Mouse (Mus musculus): Measurements from ENCODE around the gene Lamtor2. TPM values are rescaled to one million over a fixed set of nuclear protein-coding genes. Genes with fewer than 3 reads are reported as not detected.
A peak's percentile ranks its signal among the peaks of the same experiment; 100 is the strongest.

The Lamtor2 gene
- polyA plus RNA-seq, 1 experiment from 2014 or later = 137 TPM

DNA sequence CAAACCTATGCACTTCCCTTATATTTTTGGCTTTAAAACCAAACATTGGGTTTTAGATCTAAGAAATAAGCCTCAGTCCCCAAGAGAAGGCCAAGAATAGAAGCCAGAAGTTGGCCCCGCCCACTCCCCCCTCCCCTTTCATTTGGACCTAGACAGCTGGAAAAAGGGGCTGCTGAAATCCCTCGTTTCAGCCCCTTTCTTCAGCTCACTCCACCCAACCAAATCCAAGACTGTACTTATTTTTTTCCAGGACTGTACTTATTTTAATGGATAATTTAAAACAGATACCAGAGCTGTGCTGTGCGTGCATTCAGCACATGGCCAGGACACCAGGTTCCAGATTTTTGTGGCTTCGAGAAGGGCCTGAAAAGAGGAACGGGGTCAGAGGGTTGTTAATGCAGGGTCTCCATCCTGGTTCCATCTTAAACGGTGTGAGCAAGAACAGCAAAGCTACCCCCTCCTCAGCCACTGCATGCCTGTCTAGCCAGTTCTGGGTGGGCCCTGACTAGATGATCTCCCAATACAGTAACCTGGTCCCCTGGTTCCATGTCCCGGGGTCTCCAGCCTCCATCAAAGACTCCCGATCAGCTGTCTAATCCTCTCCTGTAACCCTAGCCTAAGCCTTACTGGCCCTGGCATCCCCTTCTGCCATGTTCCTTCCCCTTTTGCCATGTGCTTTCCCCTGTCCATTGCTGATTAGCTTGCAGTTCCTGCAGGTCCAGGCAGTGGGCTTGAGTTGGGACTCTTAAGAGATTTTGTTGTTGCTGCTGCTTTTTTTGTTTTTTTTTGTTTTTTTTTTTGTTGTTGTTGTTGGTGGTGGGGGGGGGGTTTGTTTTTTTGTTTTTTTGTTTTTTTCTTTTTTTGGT, 48.8 kb downstream of the Lamtor2 start:
- no peak overlapping the region for H3K4me3 ChIP-seq
- H3K27ac ChIP-seq (replicated peaks) = no peak overlapping the region
- ATAC-seq (ENCODE audit: low FRiP score, low read depth) = no peak
- H3K27me3 ChIP-seq = peaks cover 57% of the 10 kb centered on the region
- 39% methylated on average over 8 of the region's 8 CpGs for WGBS
- no peaks in the 10 kb centered on the region for H3K36me3 ChIP-seq
- H3K9me3 ChIP-seq = no peaks in the 10 kb centered on the region
- H3K4me2 ChIP-seq (replicated peaks) = no peak overlapping the region
- H3K4me1 ChIP-seq = peaks cover 27% of the 10 kb centered on the region
- no peak overlapping the region for H3K9ac ChIP-seq (replicated peaks)

- Histone ChIP-seq H3K27ac (replicated peaks) (0 out of 2 replicates have a peak overlapping the region, but pooled peaks have one; percentile 15), H3K4me2 (replicated peaks) (peak overlapping the region; percentile 93), H3K4me1 (peaks cover 27% of the 10 kb centered on the region), H3K9ac (replicated peaks) (0 out of 2 replicates have a peak overlapping the region, but pooled peaks have one; percentile 68), H3K36me3 (no peaks in the 10 kb centered on the region), H3K9me3 (no peaks in the 10 kb centered on the region), H3K27me3 (peaks cover 57% of the 10 kb centered on the region), H3K4me3 (no peak overlapping the region)
- ATAC-seq (ENCODE audit: low FRiP score, low read depth) = no peak
- 24% methylated on average over 4 of the region's 4 CpGs for WGBS
Observed at GRCm38 (mm10) chr3:88503505-88503863, 49.4 kb downstream of the Lamtor2 start.

- Histone ChIP-seq H3K36me3 (no peaks in the 10 kb centered on the region), H3K27ac (replicated peaks) (0 out of 2 replicates have a peak overlapping the region, but pooled peaks have one; percentile 15)
Observed at GRCm38 (mm10) chr3:88502641-88503504, 50.0 kb downstream of the Lamtor2 start.

DNA sequence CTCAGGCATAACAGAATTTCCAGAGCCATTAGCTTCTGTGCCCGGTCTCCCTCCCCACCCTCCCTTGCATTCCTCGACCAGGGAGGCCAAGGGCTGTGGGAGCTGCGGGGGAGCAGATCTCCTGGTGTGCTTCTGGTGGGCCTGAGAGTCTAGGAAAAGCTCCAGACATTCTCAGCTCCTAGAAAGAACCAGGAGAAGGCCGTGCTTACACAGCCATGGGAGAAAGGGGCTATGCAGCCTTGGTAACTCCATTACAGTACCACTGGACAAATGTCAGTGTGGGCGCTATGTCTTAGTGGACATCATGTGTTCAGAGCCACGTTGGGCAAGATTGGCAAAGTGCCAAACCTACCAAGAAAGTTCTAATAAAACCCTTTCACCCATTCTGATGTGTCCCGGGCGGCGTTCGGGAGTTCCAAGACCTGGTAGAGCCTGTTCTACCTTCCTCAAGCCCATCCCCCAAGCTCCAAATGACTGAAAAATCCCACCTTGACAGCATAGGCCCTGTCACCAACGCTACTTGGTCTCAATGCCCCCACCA, 50.8 kb downstream of the Lamtor2 start:
- peak overlapping the region; percentile 93 for H3K4me2 ChIP-seq (replicated peaks)
- ATAC-seq (ENCODE audit: low FRiP score, low read depth) = peak; percentile 13; the same call in 1 of the 2 replicates
- peaks cover 52% of the 10 kb centered on the region for H3K27me3 ChIP-seq
- no peaks in the 10 kb centered on the region for H3K9me3 ChIP-seq
- WGBS = 17% methylated on average over 11 of the region's 11 CpGs
- peak overlapping the region; percentile 68 for H3K9ac ChIP-seq (replicated peaks)
- H3K36me3 ChIP-seq = no peaks in the 10 kb centered on the region
- no peak overlapping the region for H3K27ac ChIP-seq (replicated peaks)
- peaks cover 27% of the 10 kb centered on the region for H3K4me1 ChIP-seq
- H3K4me3 ChIP-seq = peak overlapping the region; percentile 58

More at GRCm38 (mm10) chr3:88502641-88503504, 50.0 kb downstream of the Lamtor2 start:
- peak; percentile 81; the same call in 1 of the 2 replicates for ATAC-seq (ENCODE audit: low FRiP score, low read depth)
- H3K4me1 ChIP-seq = peaks cover 27% of the 10 kb centered on the region
- peak overlapping the region; percentile 93 for H3K4me2 ChIP-seq (replicated peaks)
- H3K27me3 ChIP-seq = peaks cover 57% of the 10 kb centered on the region
- peak overlapping the region; percentile 58 for H3K4me3 ChIP-seq
- H3K9ac ChIP-seq (replicated peaks) = peak overlapping the region; percentile 68
- no peaks in the 10 kb centered on the region for H3K9me3 ChIP-seq
- WGBS = under 1% methylated on average over 55 of the region's 55 CpGs

DNA sequence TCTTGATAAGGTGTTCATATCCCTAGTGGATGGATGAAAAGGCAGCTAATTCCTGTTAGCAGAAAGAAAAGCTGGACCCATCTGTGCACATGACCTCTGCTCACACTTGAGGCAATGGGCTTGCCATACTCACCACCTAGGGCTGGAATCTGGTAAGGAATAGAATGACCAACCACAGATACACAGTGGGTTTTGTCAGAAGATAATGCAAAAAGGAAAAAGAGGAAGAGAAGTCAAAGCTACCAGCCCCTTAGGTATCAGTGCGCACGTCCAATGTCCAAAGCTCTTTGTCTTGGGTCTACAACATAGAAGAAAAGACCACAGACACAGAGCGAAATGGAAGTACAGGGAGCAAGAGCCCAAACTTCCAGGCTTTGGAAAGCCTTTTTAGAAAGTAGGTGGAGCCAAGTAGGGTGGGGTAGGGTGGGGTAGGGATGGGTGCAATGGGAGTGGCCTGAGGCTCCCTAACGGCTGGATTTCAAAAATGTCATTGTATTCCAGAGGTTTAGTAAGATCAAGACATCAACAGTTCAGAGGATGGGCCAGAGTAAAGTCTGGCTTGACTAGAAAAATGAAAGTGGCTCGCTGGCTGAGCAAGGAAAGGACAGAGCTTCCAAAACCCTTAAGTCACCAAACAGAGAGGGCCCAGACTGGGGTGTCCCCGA, 51.4 kb downstream of the Lamtor2 start:
- H3K4me3 ChIP-seq = 0 out of 2 replicates have a peak overlapping the region, but pooled peaks have one; percentile 58
- no peaks in the 10 kb centered on the region for H3K9me3 ChIP-seq
- peak overlapping the region; percentile 93 for H3K4me2 ChIP-seq (replicated peaks)
- H3K9ac ChIP-seq (replicated peaks) = no peak overlapping the region
- no peaks in the 10 kb centered on the region for H3K36me3 ChIP-seq
- peaks cover 49% of the 10 kb centered on the region for H3K27me3 ChIP-seq
- ATAC-seq (ENCODE audit: low FRiP score, low read depth) = no peak
- peaks cover 27% of the 10 kb centered on the region for H3K4me1 ChIP-seq
- WGBS = 49% methylated on average over 6 of the region's 6 CpGs
- no peak overlapping the region for H3K27ac ChIP-seq (replicated peaks)

DNA sequence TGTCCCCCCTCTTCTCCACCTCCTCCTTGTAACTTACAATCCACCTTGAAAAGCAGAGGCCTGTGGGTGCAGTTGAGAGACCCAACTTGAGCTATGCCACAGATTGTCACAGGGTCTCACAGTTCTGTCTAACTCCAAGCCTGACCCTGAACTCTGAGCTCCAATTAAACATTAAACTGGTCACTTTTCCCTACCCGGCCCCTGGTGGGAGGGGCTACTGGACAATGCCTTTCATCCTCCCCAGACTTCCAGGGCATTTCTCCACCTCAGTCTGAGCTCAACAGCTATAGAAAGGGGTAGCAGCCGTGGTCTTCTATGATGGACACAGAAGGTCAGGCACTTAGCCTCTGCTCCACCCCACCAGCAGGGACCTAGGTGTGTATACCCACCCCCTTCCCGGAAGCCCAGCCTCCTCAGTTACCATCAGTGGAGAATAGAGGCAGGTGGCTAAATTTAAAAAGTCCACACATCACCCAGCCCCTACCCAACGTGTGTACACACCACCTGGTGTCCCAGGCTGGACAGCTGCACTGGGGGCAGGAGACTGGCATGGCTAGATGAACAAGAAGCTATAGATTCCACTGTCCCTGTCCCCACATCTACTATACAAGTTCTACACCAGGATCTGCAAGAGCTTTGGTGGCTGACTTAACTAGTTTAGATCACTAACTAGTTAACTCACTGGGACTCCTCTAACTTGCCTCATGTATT, 52.1 kb downstream of the Lamtor2 start:
- Histone ChIP-seq H3K9ac (replicated peaks) (no peak overlapping the region), H3K27ac (replicated peaks) (no peak overlapping the region), H3K9me3 (no peaks in the 10 kb centered on the region), H3K4me1 (peaks cover 27% of the 10 kb centered on the region), H3K36me3 (no peaks in the 10 kb centered on the region), H3K4me3 (no peak overlapping the region), H3K4me2 (replicated peaks) (no peak overlapping the region), H3K27me3 (peaks cover 49% of the 10 kb centered on the region)
- no peak for ATAC-seq (ENCODE audit: low FRiP score, low read depth)
- WGBS = 48% methylated on average over 4 of the region's 4 CpGs

GRCm38 (mm10) chr3:88500087-88500486, 52.8 kb downstream of the Lamtor2 start:
- Histone ChIP-seq H3K9me3 (no peaks in the 10 kb centered on the region), H3K4me2 (replicated peaks) (no peak overlapping the region), H3K4me1 (peaks cover 27% of the 10 kb centered on the region), H3K27ac (replicated peaks) (no peak overlapping the region), H3K27me3 (peaks cover 48% of the 10 kb centered on the region), H3K9ac (replicated peaks) (no peak overlapping the region), H3K36me3 (no peaks in the 10 kb centered on the region), H3K4me3 (no peak overlapping the region)
- WGBS = 88% methylated on average over 7 of the region's 7 CpGs
- no peak for ATAC-seq (ENCODE audit: low FRiP score, low read depth)

MicroRNA genes within 50 kb of the gene (microRNA counts, 519-probe panel; counts per million panel counts)
- microRNA mmu-miR-1905 = not detected

Small RNAs within 50 kb of the gene (microRNA-seq; reads per million reads assigned to microRNA genes)
- gene Mir1905 = not detected

Other genes with a start within 250 kb of the Lamtor2 start
- 104 and 128 TPM in 2 replicates for gene Glmp, start 228.1 kb downstream of the Lamtor2 start, polyA plus RNA-seq (2016; fragmentation: Nextera tagmentation; extraction: Ambion mirVana)
- gene Tmem79, start 216.9 kb downstream of the Lamtor2 start, polyA plus RNA-seq (2016; fragmentation: Nextera tagmentation; extraction: Ambion mirVana) = 1.9 and 2.3 TPM in 2 replicates
- gene Smg5, start 216.8 kb downstream of the Lamtor2 start, polyA plus RNA-seq (2016; fragmentation: Nextera tagmentation; extraction: Ambion mirVana) = 94.1 and 101 TPM in 2 replicates
- 0.82 and 0.89 TPM in 2 replicates for gene Paqr6, start 188.5 kb downstream of the Lamtor2 start, polyA plus RNA-seq (2016; fragmentation: Nextera tagmentation; extraction: Ambion mirVana)
- 0.10 TPM in 1 of 2 replicates, not detected in the other for gene Bglap3, start 180.3 kb downstream of the Lamtor2 start, polyA plus RNA-seq (2016; fragmentation: Nextera tagmentation; extraction: Ambion mirVana)
- not detected in 2 replicates for gene Bglap2, start 174.4 kb downstream of the Lamtor2 start, polyA plus RNA-seq (2016; fragmentation: Nextera tagmentation; extraction: Ambion mirVana)
- not detected in 2 replicates for gene Bglap, start 168.6 kb downstream of the Lamtor2 start, polyA plus RNA-seq (2016; fragmentation: Nextera tagmentation; extraction: Ambion mirVana)
- gene Pmf1, start 142.7 kb downstream of the Lamtor2 start, polyA plus RNA-seq (2016; fragmentation: Nextera tagmentation; extraction: Ambion mirVana) = 100.0 and 101 TPM in 2 replicates
- 23.6 and 24.6 TPM in 2 replicates for gene Slc25a44, start 127.9 kb downstream of the Lamtor2 start, polyA plus RNA-seq (2016; fragmentation: Nextera tagmentation; extraction: Ambion mirVana)
- gene Sema4a, start 91.9 kb downstream of the Lamtor2 start, polyA plus RNA-seq (2016; fragmentation: Nextera tagmentation; extraction: Ambion mirVana) = 19.3 and 20.3 TPM in 2 replicates
- gene Lmna, start 43.1 kb downstream of the Lamtor2 start, polyA plus RNA-seq (2016; fragmentation: Nextera tagmentation; extraction: Ambion mirVana) = 34.3 and 42.8 TPM in 2 replicates
- gene Mex3a, start 20.7 kb downstream of the Lamtor2 start, polyA plus RNA-seq (2016; fragmentation: Nextera tagmentation; extraction: Ambion mirVana) = 47.8 and 49.9 TPM in 2 replicates
- 0.21 and 0.47 TPM in 2 replicates for gene Rab25, start 4.8 kb downstream of the Lamtor2 start, polyA plus RNA-seq (2016; fragmentation: Nextera tagmentation; extraction: Ambion mirVana)
- 64.7 and 71.2 TPM in 2 replicates for gene Ubqln4, start 684 bp upstream of the Lamtor2 start, polyA plus RNA-seq (2016; fragmentation: Nextera tagmentation; extraction: Ambion mirVana)
- 132 and 137 TPM in 2 replicates for gene Ssr2, start 22.8 kb upstream of the Lamtor2 start, polyA plus RNA-seq (2016; fragmentation: Nextera tagmentation; extraction: Ambion mirVana)
- gene Arhgef2, start 52.9 kb upstream of the Lamtor2 start, polyA plus RNA-seq (2016; fragmentation: Nextera tagmentation; extraction: Ambion mirVana) = 143 and 150 TPM in 2 replicates
- gene Rxfp4, start 100.1 kb upstream of the Lamtor2 start, polyA plus RNA-seq (2016; fragmentation: Nextera tagmentation; extraction: Ambion mirVana) = not detected in 2 replicates
- gene Khdc4, start 132.7 kb upstream of the Lamtor2 start, polyA plus RNA-seq (2016; fragmentation: Nextera tagmentation; extraction: Ambion mirVana) = 122 and 123 TPM in 2 replicates
- gene Rit1, start 163.8 kb upstream of the Lamtor2 start, polyA plus RNA-seq (2016; fragmentation: Nextera tagmentation; extraction: Ambion mirVana) = 43.6 and 44.7 TPM in 2 replicates
- 200 and 205 TPM in 2 replicates for gene Syt11, start 222.1 kb upstream of the Lamtor2 start, polyA plus RNA-seq (2016; fragmentation: Nextera tagmentation; extraction: Ambion mirVana)